Mouse (Mus musculus) ovary, postnatal 36 days (tissue): ENCODE measurements around the gene Arhgap45.

Source experiments
- DNase-seq: peaks from one replicate; pipeline ENCODE4 v3.0.0; 2022; ENCODE audit warnings: low spot score, mixed read lengths

Gene Arhgap45

GRCm38 (mm10) chr10:79987771-79988505 lies 28.5 kb upstream of the Arhgap45 start:
- DNase-seq, result no peak

GRCm38 (mm10) chr10:79988506-79989271 lies 27.8 kb upstream of the Arhgap45 start, which contains the start of gene Cnn2:
Cnn2 (plus strand) TSS chr10:79988584.
- peak; percentile 63 for DNase-seq

GRCm38 (mm10) chr10:79989272-79989786 lies 27.1 kb upstream of the Arhgap45 start:
- no peak for DNase-seq

DNA sequence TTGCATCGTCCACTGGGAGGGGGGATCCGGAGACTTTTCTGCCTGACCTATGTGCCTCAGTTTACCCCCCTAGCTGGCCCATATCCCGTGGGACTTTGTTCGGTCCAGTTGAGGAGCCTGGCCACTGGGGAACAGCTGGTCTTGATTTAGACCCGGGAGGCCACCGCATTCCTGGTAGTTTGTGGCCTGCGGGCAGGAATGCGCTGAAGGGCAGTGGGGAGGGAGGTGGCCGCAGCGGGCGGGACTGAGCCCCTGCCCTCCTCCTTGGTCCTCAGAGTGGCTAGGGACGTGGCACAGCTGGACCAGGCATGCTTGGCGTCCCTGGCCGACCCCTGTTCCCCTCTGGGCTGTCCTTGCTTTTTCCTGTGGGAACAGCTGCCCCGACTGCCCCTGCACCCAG lies 26.6 kb upstream of the Arhgap45 start:
- no peak for DNase-seq

DNA sequence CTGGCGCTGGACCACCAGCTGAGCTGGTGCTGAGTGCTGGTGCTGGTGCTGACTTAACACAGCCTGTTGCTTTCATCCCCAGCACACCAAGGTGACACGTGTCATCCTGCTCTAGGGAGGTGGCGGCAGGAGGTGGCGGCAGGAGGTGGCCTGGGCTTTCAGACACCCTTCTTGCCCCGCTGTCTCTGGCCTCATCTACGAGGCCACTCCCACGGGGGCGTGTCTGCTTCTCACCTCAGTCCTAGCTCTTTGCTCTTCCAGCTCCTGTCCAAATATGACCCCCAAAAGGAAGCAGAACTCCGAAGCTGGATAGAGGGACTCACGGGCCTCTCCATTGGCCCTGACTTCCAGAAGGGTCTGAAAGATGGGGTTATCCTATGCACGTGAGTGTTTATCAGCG lies 25.4 kb upstream of the Arhgap45 start:
- DNase-seq, result no peak

DNA sequence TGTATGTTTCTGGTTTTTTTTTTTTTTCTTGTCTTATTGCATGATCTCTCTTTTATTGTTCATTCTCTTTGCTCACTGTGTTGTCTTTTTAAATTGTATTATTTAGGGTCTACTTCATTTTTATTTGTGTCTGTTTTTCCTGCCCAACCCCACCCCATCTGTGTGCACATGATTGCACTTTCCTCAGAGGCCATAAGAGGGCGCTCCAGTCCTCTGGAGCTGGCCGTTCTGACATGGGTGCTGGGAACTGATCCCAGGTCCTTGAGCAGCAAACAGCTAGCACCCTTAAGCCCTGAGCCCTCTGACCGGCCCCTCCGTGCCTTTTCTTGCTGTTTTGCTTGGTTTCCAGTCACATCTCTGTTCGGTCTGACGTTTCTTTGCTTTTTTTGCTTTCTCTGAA lies 24.9 kb upstream of the Arhgap45 start:
- DNase-seq, result no peak

DNA sequence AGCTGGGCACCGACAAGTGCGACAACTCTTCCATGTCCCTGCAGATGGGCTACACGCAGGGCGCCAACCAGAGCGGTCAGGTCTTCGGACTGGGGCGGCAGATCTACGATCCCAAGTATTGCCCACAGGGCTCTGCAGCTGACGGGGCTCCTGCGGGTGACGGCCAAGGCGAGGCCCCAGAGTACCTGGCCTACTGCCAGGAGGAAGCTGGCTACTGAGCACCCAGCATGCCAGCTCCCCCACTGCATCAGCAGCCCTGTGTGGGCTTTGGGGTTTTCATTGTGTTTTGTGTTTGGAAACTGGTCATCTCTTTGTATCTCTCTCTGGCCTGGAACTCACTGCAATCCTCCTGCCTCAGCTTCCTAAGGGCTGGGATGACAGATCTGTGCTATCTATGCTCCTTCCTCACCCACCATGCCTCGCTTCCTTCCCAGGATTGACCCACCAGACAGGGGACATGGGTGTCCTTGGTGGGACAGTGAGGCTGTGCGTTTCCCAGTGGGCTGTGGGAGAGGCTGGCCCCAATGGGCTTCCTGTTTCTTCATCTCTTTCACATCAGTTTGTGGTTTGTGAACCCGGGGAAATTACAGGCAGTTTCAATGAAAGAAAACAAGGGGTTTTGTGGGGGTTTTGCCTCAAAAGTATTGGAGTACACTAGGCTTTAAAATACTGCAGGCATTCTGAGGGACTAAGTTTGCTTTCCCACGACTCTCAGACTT lies 21.9 kb upstream of the Arhgap45 start:
- DNase-seq, result no peak

- no peak for DNase-seq
These were observed 20.8 kb upstream of the Arhgap45 start for GRCm38 (mm10) chr10:79995636-79996035.

DNA sequence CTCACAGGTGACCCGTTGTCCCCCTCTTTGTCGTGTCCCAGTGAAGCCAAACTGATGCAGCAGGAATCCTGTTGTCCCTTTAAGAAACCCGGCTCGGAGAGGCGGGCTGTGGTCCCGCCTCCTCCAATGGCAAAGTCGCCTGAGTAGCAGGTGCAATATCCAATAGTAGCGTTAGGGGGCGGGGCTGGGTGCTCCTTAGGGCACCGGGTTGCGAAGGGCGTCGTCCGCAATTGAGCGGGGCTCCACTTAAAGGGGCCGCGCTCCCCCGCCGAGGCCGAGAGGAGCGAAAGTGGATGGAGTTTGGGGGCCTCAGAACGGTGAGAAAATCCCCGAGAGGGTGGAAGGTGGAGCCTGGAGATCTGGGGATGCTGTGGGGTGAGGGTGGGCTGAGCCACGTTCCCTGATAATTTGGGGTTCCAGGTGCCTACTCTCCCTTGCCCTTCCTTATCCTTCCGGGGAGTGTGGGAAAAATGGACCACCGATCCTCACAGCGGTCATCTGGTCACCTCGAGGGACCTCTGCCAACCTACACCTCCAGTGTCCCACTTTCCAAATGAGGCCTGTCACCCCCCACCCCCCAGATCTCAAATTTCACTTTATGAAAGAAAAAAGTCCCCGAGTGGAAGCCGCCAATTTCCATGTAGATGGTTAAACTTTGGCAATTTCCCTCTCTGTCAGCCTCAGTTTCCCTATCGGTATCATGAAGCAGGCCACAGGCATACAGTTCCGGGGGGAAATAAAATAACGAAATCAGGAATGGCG lies 20.0 kb upstream of the Arhgap45 start, which contains the start of gene Abca7:
Gene Abca7 (plus strand): TSS at position 223 of the 762 bp plus-strand sequence.
- peak; percentile 96 for DNase-seq

DNA sequence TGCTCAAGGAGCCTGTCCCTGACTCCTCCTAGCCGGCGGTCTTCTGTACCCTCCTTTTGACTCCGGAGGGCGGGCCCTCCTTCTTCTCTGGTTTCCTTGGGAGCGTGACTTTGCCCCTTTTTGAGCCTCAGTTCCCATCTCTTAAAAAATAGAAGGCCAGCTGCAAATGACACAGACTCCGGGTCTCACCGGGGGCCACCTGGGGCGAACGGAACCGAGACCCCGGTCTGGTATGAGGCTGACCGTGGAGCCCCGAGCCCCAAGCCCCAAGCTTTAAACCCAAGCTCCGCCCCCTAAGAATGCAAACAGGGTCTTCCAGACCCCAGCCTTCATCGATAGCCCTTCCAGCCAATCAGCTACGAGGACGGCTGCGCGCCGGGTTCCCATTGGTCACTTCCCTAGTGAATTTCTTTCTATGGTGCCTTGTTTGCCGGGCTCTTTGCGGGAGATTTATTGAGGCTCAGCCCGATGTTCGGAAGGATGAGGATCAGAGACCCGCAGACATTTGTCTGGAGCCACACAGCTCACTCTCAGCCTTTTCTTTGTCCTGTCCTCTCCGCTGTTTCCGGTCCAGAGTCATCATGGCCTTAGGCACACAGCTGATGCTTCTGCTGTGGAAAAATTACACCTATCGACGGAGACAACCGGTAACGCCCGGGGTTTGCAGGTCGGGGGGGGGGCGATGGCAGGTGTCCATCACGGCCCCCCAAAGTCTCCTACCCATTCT lies 19.3 kb upstream of the Arhgap45 start:
- DNase-seq, result peak; percentile 62

DNA sequence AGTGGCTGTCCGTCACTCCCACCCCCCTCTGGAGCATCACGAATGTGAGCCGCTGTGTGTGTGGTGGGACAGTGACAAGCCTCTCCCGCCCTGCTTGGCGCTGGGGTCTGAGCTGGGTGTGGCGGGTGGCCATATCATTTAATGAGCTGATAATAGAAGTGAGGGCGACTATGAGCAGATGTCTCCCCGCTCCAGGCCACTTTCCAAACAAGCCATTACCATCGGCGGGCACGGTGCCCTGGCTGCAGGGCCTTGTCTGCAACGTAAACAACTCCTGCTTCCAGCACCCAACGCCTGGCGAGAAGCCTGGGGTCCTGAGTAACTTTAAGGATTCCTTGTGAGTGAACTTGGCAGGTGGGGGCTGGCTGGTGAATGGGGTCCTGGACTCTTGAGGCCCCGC lies 18.6 kb upstream of the Arhgap45 start:
- peak; percentile 72 for DNase-seq

GRCm38 (mm10) chr10:80001945-80002344 lies 14.5 kb upstream of the Arhgap45 start:
- DNase-seq, result no peak

GRCm38 (mm10) chr10:80002829-80003228 lies 13.6 kb upstream of the Arhgap45 start:
- DNase-seq, result no peak

- no peak for DNase-seq
These were observed 12.8 kb upstream of the Arhgap45 start for GRCm38 (mm10) chr10:80003374-80004232.

DNA sequence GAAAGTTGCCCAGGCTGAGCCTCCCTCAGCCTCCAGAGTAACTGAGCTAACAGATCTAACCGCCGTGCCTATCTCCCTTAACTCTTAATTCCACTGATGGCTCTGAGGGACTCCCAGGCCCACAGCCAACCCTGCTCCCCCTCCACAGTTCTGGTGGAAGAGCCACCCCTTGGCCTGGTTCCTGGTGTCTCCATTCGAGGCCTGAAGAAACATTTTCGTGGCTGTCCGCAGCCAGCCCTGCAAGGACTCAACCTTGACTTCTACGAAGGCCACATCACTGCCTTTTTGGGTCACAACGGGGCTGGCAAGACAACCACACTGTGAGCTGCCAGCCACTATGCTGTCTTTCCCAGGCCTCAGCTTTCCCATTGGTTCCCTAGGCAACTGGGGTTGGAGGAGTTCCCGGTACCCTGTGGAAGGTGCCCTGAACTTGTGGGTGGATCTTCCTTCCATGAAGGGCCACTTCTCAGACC lies 12.2 kb upstream of the Arhgap45 start:
- DNase-seq, result no peak

- no peak for DNase-seq
These were observed 4.7 kb upstream of the Arhgap45 start for GRCm38 (mm10) chr10:80011740-80012139.

- no peak for DNase-seq
These were observed 2.8 kb upstream of the Arhgap45 start for GRCm38 (mm10) chr10:80013609-80014008.

DNA sequence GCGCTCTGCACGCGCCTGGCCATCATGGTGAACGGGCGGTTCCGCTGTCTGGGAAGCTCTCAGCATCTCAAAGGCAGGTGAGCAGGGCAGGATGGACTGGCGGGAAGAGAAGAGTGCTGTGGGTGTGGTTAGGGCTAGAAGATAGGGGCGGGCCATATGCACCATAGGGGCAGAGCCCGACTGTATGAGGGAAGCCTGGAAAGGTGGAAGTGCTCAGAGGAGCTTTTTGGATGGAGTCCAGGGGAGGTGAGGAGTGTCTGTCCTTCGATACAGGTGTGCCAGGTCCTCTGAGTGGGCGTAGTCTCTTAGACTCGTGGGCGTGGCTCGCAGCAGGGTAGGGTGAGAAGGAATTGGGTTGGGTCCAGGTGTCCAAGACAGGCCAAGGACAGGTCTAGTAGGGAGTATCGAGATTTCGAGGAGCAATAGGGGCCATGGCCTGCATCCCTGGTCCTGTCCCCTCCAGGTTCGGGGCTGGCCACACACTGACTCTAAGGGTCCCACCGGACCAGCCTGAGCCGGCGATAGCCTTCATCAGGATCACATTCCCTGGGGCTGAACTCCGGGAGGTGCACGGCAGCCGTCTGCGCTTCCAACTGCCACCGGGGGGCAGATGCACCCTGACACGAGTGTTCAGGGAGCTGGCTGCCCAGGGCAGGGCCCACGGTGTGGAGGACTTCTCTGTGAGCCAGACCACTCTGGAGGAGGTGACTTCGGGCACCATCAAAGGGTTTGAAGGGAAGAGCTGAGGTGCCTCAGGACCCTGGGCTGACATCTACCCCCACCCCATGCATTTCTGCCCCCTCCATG lies 1.8 kb upstream of the Arhgap45 start:
- no peak for DNase-seq

DNA sequence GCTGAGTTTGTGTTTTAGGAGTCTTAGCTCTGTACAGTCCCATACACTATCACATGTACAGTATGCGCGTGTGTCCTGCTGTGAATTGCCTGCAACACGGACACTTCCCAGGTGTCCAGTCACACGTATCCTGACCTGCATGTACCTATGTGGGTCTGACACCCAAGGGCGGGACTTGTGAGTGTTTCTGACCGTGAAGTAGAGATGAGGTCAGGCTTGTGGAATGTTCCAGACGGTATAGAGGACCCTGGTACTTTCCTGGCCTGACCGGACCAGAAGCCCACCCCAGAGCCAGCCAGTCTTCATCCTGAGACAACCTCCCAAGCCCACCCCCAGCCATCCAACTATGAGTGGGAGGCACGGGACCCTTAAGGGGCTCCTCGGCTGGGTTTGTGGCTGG lies 870 bp upstream of the Arhgap45 start:
- no peak for DNase-seq
